Mouse (Mus musculus) neural tube, embryonic 15.5 days (tissue): ENCODE measurements at regions not wholly inside any gene's neighbourhood (a gene's known extent, or its start where the extent isn't known, plus 50 kb on each side); places are given as distances from the start of the nearest gene placed in this dataset.

ENCODE experiments used
- ATAC-seq: fragments of 200-750 bp; cut with Nextera tagmentation; 2 replicates; pipeline ENCODE4 v1.8.0; 2017; ENCODE audit warnings: mild to moderate bottlenecking, moderate TSS enrichment, moderate library complexity; ENCODE audit not compliant: low FRiP score
- H3K27ac ChIP-seq: fragments of 300-500 bp; sonication (generic); replicated peaks from 2 replicates; pipeline ENCODE4 v1.5.1; 2015; ENCODE audit warnings: mild to moderate bottlenecking, inconsistent platforms
- H3K27me3 ChIP-seq: fragments of 300-500 bp; sonication (generic); replicated peaks from 2 replicates; pipeline ENCODE4 v1.6.1; 2015; ENCODE audit warnings: inconsistent platforms
- H3K36me3 ChIP-seq: fragments of 300-500 bp; sonication (generic); 2 replicates; pipeline ENCODE4 v1.6.1; 2015; ENCODE audit warnings: inconsistent platforms
- H3K4me1 ChIP-seq: fragments of 300-500 bp; sonication (generic); 2 replicates; pipeline ENCODE4 v1.6.1; 2015; ENCODE audit warnings: inconsistent platforms
- H3K4me2 ChIP-seq: fragments of 300-500 bp; sonication (generic); 2 replicates; pipeline ENCODE4 v1.6.1; 2015; ENCODE audit warnings: inconsistent platforms, mild to moderate bottlenecking, moderate library complexity
- H3K4me3 ChIP-seq: fragments of 300-500 bp; sonication (generic); replicated peaks from 2 replicates; pipeline ENCODE4 v1.5.1; 2015; ENCODE audit warnings: mild to moderate bottlenecking, inconsistent platforms
- H3K9ac ChIP-seq: fragments of 300-500 bp; sonication (generic); replicated peaks from 2 replicates; pipeline ENCODE4 v1.6.1; 2015; ENCODE audit warnings: mild to moderate bottlenecking, inconsistent platforms
- H3K9me3 ChIP-seq: fragments of 300-500 bp; sonication (generic); replicated peaks from 2 replicates; pipeline ENCODE4 v1.6.1; 2016; ENCODE audit warnings: inconsistent platforms
- WGBS: fragments of 180-500 bp; shearing (Covaris S2); methylation state at CpG from one replicate; pipeline ENCODE4 v1.1.7; 2015; ENCODE audit warnings: mixed read lengths; 5-methylcytosine and 5-hydroxymethylcytosine counted together

GRCm38 (mm10) chr7:50993707-50994106 is 394.7 kb downstream of the 4933405O20Rik start:
- Histone ChIP-seq H3K27me3 (no peaks in the 10 kb centered on the region), H3K36me3 (no peaks in the 10 kb centered on the region), H3K4me2 (no peak overlapping the region), H3K27ac (no peak overlapping the region), H3K4me1 (no peaks in the 10 kb centered on the region), H3K9ac (no peak overlapping the region), H3K4me3 (no peak overlapping the region), H3K9me3 (no peaks in the 10 kb centered on the region)
- ATAC-seq = no peak
- 72% methylated on average over 1 of the region's 1 CpGs for WGBS

- Histone ChIP-seq H3K9ac (no peak overlapping the region), H3K27ac (no peak overlapping the region), H3K27me3 (no peaks in the 10 kb centered on the region), H3K36me3 (no peaks in the 10 kb centered on the region), H3K4me2 (no peak overlapping the region), H3K9me3 (no peaks in the 10 kb centered on the region), H3K4me1 (no peaks in the 10 kb centered on the region), H3K4me3 (no peak overlapping the region)
- 45% methylated on average over 3 of the region's 3 CpGs for WGBS
- no peak; the same call in 1 of the 2 replicates for ATAC-seq
These were observed 443.1 kb downstream of the 4933405O20Rik start for GRCm38 (mm10) chr7:51041899-51042667.

GRCm38 (mm10) chr7:51051496-51051895 is 452.5 kb downstream of the 4933405O20Rik start:
- Histone ChIP-seq H3K36me3 (no peaks in the 10 kb centered on the region), H3K4me3 (no peak overlapping the region), H3K4me2 (no peak overlapping the region), H3K9me3 (no peaks in the 10 kb centered on the region), H3K27ac (no peak overlapping the region), H3K27me3 (no peaks in the 10 kb centered on the region), H3K9ac (no peak overlapping the region), H3K4me1 (no peaks in the 10 kb centered on the region)
- WGBS = 89% methylated on average over 3 of the region's 3 CpGs
- no peak for ATAC-seq

GRCm38 (mm10) chr7:51068376-51068775 is 442.5 kb upstream of the Ano5 start:
- H3K9me3 ChIP-seq = no peaks in the 10 kb centered on the region
- H3K9ac ChIP-seq = no peak overlapping the region
- H3K4me3 ChIP-seq = no peak overlapping the region
- 23% methylated on average over 1 of the region's 1 CpGs for WGBS
- no peaks in the 10 kb centered on the region for H3K27me3 ChIP-seq
- H3K4me1 ChIP-seq = no peaks in the 10 kb centered on the region
- ATAC-seq = no peak
- no peak overlapping the region for H3K27ac ChIP-seq
- no peak overlapping the region for H3K4me2 ChIP-seq
- H3K36me3 ChIP-seq = no peaks in the 10 kb centered on the region

- H3K27me3 ChIP-seq = no peaks in the 10 kb centered on the region
- H3K36me3 ChIP-seq = no peaks in the 10 kb centered on the region
- 82% methylated on average over 3 of the region's 3 CpGs for WGBS
- H3K4me3 ChIP-seq = no peak overlapping the region
- no peak overlapping the region for H3K27ac ChIP-seq
- H3K9ac ChIP-seq = no peak overlapping the region
- H3K9me3 ChIP-seq = no peaks in the 10 kb centered on the region
- no peak for ATAC-seq
- H3K4me1 ChIP-seq = no peaks in the 10 kb centered on the region
- no peak overlapping the region for H3K4me2 ChIP-seq
These were observed 417.1 kb upstream of the Ano5 start for GRCm38 (mm10) chr7:51093774-51094173.

- Histone ChIP-seq H3K9ac (no peak overlapping the region), H3K9me3 (no peaks in the 10 kb centered on the region), H3K4me3 (no peak overlapping the region), H3K4me2 (no peak overlapping the region), H3K36me3 (no peaks in the 10 kb centered on the region), H3K27me3 (no peaks in the 10 kb centered on the region), H3K4me1 (no peaks in the 10 kb centered on the region), H3K27ac (no peak overlapping the region)
- WGBS = 45% methylated on average over 2 of the region's 2 CpGs
- no peak for ATAC-seq
These were observed 409.7 kb upstream of the Ano5 start for GRCm38 (mm10) chr7:51101166-51101565.

GRCm38 (mm10) chr7:51140796-51141195 is 370.0 kb upstream of the Ano5 start:
- Histone ChIP-seq H3K9me3 (no peaks in the 10 kb centered on the region), H3K4me1 (no peaks in the 10 kb centered on the region), H3K4me2 (no peak overlapping the region), H3K36me3 (no peaks in the 10 kb centered on the region), H3K9ac (no peak overlapping the region), H3K27ac (no peak overlapping the region), H3K27me3 (no peaks in the 10 kb centered on the region), H3K4me3 (no peak overlapping the region)
- no peak for ATAC-seq
- WGBS = 91% methylated on average over 4 of the region's 4 CpGs

- Histone ChIP-seq H3K9me3 (no peaks in the 10 kb centered on the region), H3K4me2 (no peak overlapping the region), H3K9ac (no peak overlapping the region), H3K27ac (no peak overlapping the region), H3K36me3 (no peaks in the 10 kb centered on the region), H3K4me3 (no peak overlapping the region), H3K27me3 (no peaks in the 10 kb centered on the region), H3K4me1 (no peaks in the 10 kb centered on the region)
- ATAC-seq = no peak
- 83% methylated on average over 8 of the region's 8 CpGs for WGBS
These were observed 335.6 kb upstream of the Ano5 start for GRCm38 (mm10) chr7:51175211-51175610.

GRCm38 (mm10) chr7:51215487-51216232 is 295.2 kb upstream of the Ano5 start:
- no peak overlapping the region for H3K27ac ChIP-seq
- H3K9ac ChIP-seq = no peak overlapping the region
- H3K4me1 ChIP-seq = no peaks in the 10 kb centered on the region
- H3K36me3 ChIP-seq = no peaks in the 10 kb centered on the region
- H3K4me2 ChIP-seq = no peak overlapping the region
- H3K27me3 ChIP-seq = no peaks in the 10 kb centered on the region
- WGBS = 56% methylated on average over 6 of the region's 6 CpGs
- no peaks in the 10 kb centered on the region for H3K9me3 ChIP-seq
- ATAC-seq = no peak
- no peak overlapping the region for H3K4me3 ChIP-seq

GRCm38 (mm10) chr7:51216233-51216605 is 294.6 kb upstream of the Ano5 start:
- no peaks in the 10 kb centered on the region for H3K27me3 ChIP-seq
- H3K9me3 ChIP-seq = no peaks in the 10 kb centered on the region
- WGBS = 64% methylated on average over 3 of the region's 3 CpGs
- no peak overlapping the region for H3K4me2 ChIP-seq
- no peaks in the 10 kb centered on the region for H3K36me3 ChIP-seq
- H3K27ac ChIP-seq = no peak overlapping the region
- no peaks in the 10 kb centered on the region for H3K4me1 ChIP-seq
- H3K4me3 ChIP-seq = no peak overlapping the region
- no peak for ATAC-seq
- no peak overlapping the region for H3K9ac ChIP-seq

GRCm38 (mm10) chr7:51221351-51221750 is 289.5 kb upstream of the Ano5 start:
- ATAC-seq = no peak
- H3K9me3 ChIP-seq = no peaks in the 10 kb centered on the region
- no peak overlapping the region for H3K4me3 ChIP-seq
- no peak overlapping the region for H3K27ac ChIP-seq
- H3K4me2 ChIP-seq = no peak overlapping the region
- no peaks in the 10 kb centered on the region for H3K4me1 ChIP-seq
- no peaks in the 10 kb centered on the region for H3K27me3 ChIP-seq
- 81% methylated on average over 4 of the region's 4 CpGs for WGBS
- H3K9ac ChIP-seq = no peak overlapping the region
- H3K36me3 ChIP-seq = no peaks in the 10 kb centered on the region

- no peak for ATAC-seq
These were observed 289.0 kb upstream of the Ano5 start for GRCm38 (mm10) chr7:51221806-51222205.

More at GRCm38 (mm10) chr7:51221806-51222205, 289.0 kb upstream of the Ano5 start:
- Histone ChIP-seq H3K4me1 (peaks cover under 1% of the 10 kb centered on the region; the same call in 1 of the 2 replicates), H3K36me3 (no peaks in the 10 kb centered on the region), H3K27me3 (no peaks in the 10 kb centered on the region), H3K9me3 (no peaks in the 10 kb centered on the region), H3K4me2 (no peak overlapping the region), H3K9ac (no peak overlapping the region), H3K4me3 (no peak overlapping the region), H3K27ac (no peak overlapping the region)
- 72% methylated on average over 1 of the region's 1 CpGs for WGBS
